Mouse (Mus musculus) liver, embryonic 12.5 days (tissue): ENCODE measurements at regions not wholly inside any gene's neighbourhood (a gene's known extent, or its start where the extent isn't known, plus 50 kb on each side); places are given as distances from the start of the nearest gene placed in this dataset.
A peak's percentile ranks its signal among the peaks of the same experiment; 100 is the strongest.

ENCODE experiments used
- ATAC-seq: fragments of 200-750 bp; cut with Nextera tagmentation; 2 replicates; pipeline ENCODE4 v1.8.0; 2017; ENCODE audit warnings: moderate number of reproducible peaks, mild to moderate bottlenecking, moderate library complexity
- H3K27ac ChIP-seq: fragments of 300-500 bp; sonication (generic); 2 replicates; pipeline ENCODE4 v1.5.1; 2016; ENCODE audit warnings: mild to moderate bottlenecking
- H3K27me3 ChIP-seq: fragments of 300-500 bp; sonication (generic); replicated peaks from 2 replicates; pipeline ENCODE4 v1.6.1; 2016; ENCODE audit warnings: mild to moderate bottlenecking, moderate library complexity
- H3K36me3 ChIP-seq: fragments of 300-500 bp; sonication (generic); 2 replicates; pipeline ENCODE4 v1.6.1; 2016; ENCODE audit warnings: mild to moderate bottlenecking, moderate library complexity
- H3K4me1 ChIP-seq: fragments of 300-500 bp; sonication (generic); 2 replicates; pipeline ENCODE4 v1.6.1; 2016
- H3K4me2 ChIP-seq: fragments of 300-500 bp; sonication (generic); 2 replicates; pipeline ENCODE4 v1.6.1; 2016; ENCODE audit warnings: mild to moderate bottlenecking, moderate library complexity
- H3K4me3 ChIP-seq: fragments of 300-500 bp; sonication (generic); 2 replicates; pipeline ENCODE4 v1.5.1; 2016; ENCODE audit warnings: mild to moderate bottlenecking, moderate library complexity
- H3K9ac ChIP-seq: fragments of 300-500 bp; sonication (generic); 2 replicates; pipeline ENCODE4 v1.6.1; 2016; ENCODE audit warnings: mild to moderate bottlenecking, moderate library complexity
- H3K9me3 ChIP-seq: fragments of 300-500 bp; sonication (generic); replicated peaks from 2 replicates; pipeline ENCODE4 v1.6.1; 2016; ENCODE audit warnings: mild to moderate bottlenecking, moderate library complexity
- WGBS: fragments of 180-500 bp; shearing (Covaris S2); methylation state at CpG from one replicate; pipeline ENCODE4 v1.1.7; 2016; ENCODE audit not compliant: insufficient replicate concordance; 5-methylcytosine and 5-hydroxymethylcytosine counted together

DNA sequence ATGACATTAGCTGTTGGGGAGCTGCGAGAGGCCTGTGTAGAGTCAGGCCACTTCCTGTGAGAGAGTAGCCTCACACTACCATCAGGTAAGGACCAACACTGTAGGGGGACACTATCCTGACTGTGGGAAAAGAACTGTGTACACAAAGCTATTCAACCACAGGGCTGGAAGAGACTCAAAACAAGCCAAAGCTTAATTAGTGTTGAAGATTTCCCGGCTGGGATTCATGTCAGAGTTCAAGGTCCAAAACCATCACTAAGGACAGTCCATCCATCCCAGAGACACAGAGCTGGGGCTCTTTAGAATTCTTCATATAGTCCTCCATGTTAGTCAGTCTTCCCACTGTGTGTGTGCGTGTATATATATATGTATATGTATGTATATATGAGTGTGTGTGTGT lies 221.5 kb downstream of the Sox4 start:
- H3K9ac ChIP-seq: no peak overlapping the region
- WGBS: 66% methylated on average over 3 of the region's 3 CpGs
- H3K27me3 ChIP-seq: no peaks in the 10 kb centered on the region
- no peak for ATAC-seq
- no peaks in the 10 kb centered on the region for H3K4me1 ChIP-seq
- H3K9me3 ChIP-seq: no peaks in the 10 kb centered on the region
- no peaks in the 10 kb centered on the region for H3K36me3 ChIP-seq
- H3K27ac ChIP-seq: no peak overlapping the region
- no peak overlapping the region for H3K4me2 ChIP-seq
- H3K4me3 ChIP-seq: no peak overlapping the region

DNA sequence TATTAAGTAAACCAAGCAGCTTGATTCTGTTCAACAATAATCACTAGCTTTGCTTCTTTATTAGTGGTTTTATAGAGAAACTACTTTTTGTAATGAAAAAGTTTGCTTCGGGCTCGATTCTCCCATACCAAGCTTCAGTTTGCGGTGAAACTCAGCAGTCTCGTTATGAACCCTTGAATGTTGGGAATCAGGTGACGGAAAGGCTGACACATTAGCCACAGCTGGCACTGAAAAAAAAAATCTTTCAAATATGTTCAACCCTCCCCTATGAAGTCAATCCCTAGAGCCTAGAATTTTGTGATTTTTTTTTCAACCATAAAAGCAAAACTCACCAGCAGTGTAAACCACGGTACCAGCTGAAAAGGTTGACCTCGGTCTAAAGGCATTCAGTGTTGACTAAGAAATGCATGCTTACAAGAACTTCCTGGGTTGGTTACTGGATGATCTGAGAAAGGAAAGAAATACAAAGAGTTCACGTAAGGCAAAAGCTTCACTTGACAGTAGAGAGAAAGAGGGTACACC lies 223.4 kb downstream of the Sox4 start:
- H3K4me2 ChIP-seq: no peak overlapping the region
- H3K4me1 ChIP-seq: no peaks in the 10 kb centered on the region
- no peaks in the 10 kb centered on the region for H3K9me3 ChIP-seq
- no peak for ATAC-seq
- no peaks in the 10 kb centered on the region for H3K27me3 ChIP-seq
- no peak overlapping the region for H3K4me3 ChIP-seq
- no peaks in the 10 kb centered on the region for H3K36me3 ChIP-seq
- H3K27ac ChIP-seq: no peak overlapping the region
- no peak overlapping the region for H3K9ac ChIP-seq
- 82% methylated on average over 8 of the region's 8 CpGs for WGBS

DNA sequence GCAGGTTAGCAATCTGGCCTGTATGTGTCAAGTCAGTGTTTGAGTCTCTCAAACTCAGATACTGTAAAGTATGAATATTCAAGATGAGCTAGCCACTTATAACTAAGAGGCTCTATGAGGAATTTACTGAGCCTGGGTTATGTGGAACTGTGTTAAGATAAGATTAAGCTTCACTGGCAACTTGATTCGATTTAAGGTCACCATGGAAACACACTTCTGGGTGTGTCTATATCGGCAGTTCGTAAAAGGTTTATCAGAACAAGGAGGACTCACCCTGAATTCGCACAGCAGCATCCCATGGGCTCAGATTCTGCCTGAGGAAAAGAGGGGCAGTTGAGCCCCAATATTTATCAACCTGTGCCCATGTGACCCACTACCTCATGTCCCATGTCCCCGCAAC lies 224.7 kb downstream of the Sox4 start:
- Histone ChIP-seq H3K4me3 (no peak overlapping the region), H3K36me3 (no peaks in the 10 kb centered on the region), H3K4me2 (no peak overlapping the region), H3K9ac (no peak overlapping the region), H3K4me1 (no peaks in the 10 kb centered on the region), H3K9me3 (no peaks in the 10 kb centered on the region), H3K27ac (no peak overlapping the region), H3K27me3 (no peaks in the 10 kb centered on the region)
- no peak for ATAC-seq
- WGBS: 38% methylated on average over 5 of the region's 5 CpGs

DNA sequence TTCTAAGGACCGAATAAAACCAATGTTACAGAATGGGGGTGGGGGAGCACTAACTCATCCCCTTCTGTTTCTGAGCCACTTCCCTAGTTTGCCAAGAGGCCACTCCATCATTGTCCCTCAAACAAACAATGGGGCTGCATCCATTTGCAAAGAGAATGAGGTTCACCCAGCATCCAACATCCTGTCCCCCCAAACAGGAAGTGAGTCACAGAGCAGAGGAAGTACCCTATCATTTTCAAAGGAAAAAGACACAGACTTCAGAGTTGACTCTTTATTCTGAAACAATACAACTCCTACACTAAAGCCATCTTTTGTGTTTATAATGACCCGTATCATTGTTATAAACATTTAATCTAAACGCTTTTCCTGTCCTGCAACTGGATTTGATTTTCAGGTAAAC lies 229.2 kb downstream of the Sox4 start:
- no peak for ATAC-seq
- H3K9ac ChIP-seq: no peak overlapping the region
- peaks cover 7% of the 10 kb centered on the region; the same call in 1 of the 2 replicates for H3K4me1 ChIP-seq
- H3K9me3 ChIP-seq: no peaks in the 10 kb centered on the region
- H3K27me3 ChIP-seq: no peaks in the 10 kb centered on the region
- H3K27ac ChIP-seq: no peak overlapping the region
- no peaks in the 10 kb centered on the region for H3K36me3 ChIP-seq
- no peak overlapping the region for H3K4me2 ChIP-seq
- WGBS: 41% methylated on average over 3 of the region's 3 CpGs
- no peak overlapping the region for H3K4me3 ChIP-seq

DNA sequence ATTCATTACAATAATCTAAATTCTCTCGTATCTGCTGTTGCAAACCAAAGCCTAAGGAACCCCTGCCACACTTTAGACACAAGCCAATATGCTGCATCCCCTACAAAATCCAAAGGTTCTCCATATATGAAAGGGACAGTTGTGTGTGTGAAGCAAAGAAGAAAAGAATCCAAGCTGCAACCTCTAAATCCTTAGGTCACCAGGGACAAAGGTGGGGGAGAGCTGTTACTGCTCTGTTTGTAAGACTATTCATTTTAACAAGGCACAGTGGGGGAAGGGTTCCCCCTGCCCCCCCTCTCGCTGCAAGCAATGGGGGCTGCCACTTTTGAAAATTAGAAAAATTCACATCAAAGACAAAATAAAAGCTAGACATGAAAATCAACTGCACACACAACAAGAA lies 231.4 kb downstream of the Sox4 start:
- Histone ChIP-seq H3K36me3 (no peaks in the 10 kb centered on the region), H3K4me3 (no peak overlapping the region), H3K9ac (no peak overlapping the region), H3K9me3 (no peaks in the 10 kb centered on the region), H3K27ac (no peak overlapping the region), H3K27me3 (no peaks in the 10 kb centered on the region), H3K4me1 (peaks cover 7% of the 10 kb centered on the region; the same call in 1 of the 2 replicates), H3K4me2 (no peak overlapping the region)
- 64% methylated on average over 2 of the region's 2 CpGs for WGBS
- no peak for ATAC-seq

DNA sequence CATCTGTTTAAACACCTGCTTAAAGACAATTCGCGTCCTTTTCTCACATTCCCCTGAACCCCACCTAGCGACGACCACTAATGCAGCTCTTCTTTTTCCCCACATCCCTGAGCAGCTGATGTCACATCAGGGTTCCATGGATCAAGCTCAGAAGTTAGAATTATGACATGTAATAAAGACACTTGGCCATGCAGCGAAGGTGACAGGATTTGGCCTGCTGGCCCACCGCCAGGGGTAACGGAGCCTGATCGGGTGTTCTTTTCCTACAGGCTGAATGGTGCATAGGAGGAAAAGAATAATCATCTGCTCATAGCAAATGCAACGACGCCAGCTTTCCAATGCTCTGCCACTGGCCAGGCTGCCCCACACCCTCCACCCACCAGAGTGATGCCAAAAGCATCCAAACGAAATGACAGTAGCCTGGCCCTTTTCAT lies 231.9 kb downstream of the Sox4 start:
- no peak overlapping the region for H3K4me2 ChIP-seq
- H3K4me3 ChIP-seq: no peak overlapping the region
- no peak overlapping the region for H3K9ac ChIP-seq
- H3K36me3 ChIP-seq: no peaks in the 10 kb centered on the region
- no peak for ATAC-seq
- H3K27me3 ChIP-seq: no peaks in the 10 kb centered on the region
- H3K9me3 ChIP-seq: no peaks in the 10 kb centered on the region
- H3K4me1 ChIP-seq: peaks cover 7% of the 10 kb centered on the region; the same call in 1 of the 2 replicates
- 77% methylated on average over 11 of the region's 11 CpGs for WGBS
- H3K27ac ChIP-seq: no peak overlapping the region

DNA sequence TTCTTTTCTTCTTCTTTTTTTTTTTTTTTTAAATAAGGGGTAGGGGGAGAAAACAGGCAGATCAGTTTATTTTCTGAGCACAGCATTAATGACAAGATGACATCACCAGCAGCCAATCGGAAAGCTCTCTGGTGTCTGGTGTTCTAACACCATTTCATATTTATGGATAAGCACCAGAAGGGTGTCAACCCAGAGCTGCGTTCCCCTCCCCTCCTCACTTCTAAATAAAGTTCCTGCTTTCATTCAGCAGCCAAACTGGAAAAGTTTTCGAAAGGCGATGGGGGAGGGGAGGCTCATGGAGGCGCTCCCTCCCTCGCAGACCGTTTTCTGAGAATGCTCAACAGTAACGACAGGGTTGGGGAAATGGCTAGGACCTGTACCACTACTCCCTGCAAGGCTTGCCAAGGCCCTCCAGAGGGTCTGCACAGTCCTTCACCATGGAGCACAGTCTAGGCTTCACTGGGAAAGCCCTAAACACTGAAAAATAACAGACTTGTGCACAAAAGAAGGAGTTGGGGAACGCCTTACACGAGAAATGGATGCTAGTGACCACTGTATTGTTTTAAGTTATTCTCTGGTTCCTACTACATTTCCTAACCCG lies 232.8 kb downstream of the Sox4 start:
- Histone ChIP-seq H3K36me3 (no peaks in the 10 kb centered on the region), H3K4me2 (0 out of 2 replicates have a peak overlapping the region, but pooled peaks have one; percentile 11), H3K9me3 (no peaks in the 10 kb centered on the region), H3K27ac (no peak overlapping the region), H3K27me3 (no peaks in the 10 kb centered on the region), H3K9ac (no peak overlapping the region), H3K4me1 (peaks cover 7% of the 10 kb centered on the region; the same call in 1 of the 2 replicates), H3K4me3 (no peak overlapping the region)
- 31% methylated on average over 11 of the region's 11 CpGs for WGBS
- ATAC-seq: no peak

DNA sequence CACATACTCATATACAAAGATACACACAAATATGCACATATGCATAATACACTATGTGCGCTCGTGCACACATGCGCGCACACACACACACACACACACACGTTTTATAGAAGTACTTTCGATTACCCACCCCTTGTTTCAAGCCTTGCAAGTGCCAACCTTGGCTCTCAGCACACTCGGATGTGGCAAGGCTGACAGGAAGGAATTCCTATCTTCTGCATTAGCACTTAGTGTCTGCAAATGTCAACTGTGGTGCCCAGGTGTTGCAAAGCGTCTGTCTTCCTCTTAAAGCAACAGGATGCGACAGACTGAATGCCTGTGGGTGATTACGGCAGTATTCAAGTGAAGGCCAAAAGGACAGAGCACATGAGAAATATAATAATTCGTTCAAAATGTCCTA lies 233.3 kb downstream of the Sox4 start:
- 52% methylated on average over 11 of the region's 11 CpGs for WGBS
- H3K9ac ChIP-seq: no peak overlapping the region
- no peaks in the 10 kb centered on the region for H3K27me3 ChIP-seq
- ATAC-seq: no peak
- H3K27ac ChIP-seq: no peak overlapping the region
- peaks cover 7% of the 10 kb centered on the region; the same call in 1 of the 2 replicates for H3K4me1 ChIP-seq
- H3K4me2 ChIP-seq: no peak overlapping the region
- H3K9me3 ChIP-seq: no peaks in the 10 kb centered on the region
- H3K4me3 ChIP-seq: no peak overlapping the region
- H3K36me3 ChIP-seq: no peaks in the 10 kb centered on the region

DNA sequence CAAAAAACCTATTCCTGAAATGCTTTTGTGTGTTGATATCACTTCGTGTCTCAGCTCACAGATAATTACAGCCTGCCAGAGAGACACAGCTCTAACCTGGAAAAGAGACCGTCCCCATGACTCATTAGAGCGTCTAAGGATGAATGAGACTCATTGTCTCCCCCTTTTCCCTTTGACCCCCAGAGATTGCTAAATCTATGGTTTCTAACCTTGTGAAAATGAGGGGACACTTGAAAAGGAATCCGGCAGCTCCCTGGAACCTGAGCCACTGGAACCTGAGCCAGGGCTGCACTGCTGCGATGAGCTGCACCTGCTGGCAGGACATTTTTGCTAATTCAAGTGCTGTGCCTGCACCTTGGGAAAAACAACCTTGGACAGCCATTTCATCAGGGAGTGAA lies 234.6 kb downstream of the Sox4 start:
- H3K4me2 ChIP-seq: no peak overlapping the region
- H3K36me3 ChIP-seq: no peaks in the 10 kb centered on the region
- H3K4me3 ChIP-seq: no peak overlapping the region
- H3K27me3 ChIP-seq: no peaks in the 10 kb centered on the region
- no peak for ATAC-seq
- peaks cover 7% of the 10 kb centered on the region; the same call in 1 of the 2 replicates for H3K4me1 ChIP-seq
- H3K9ac ChIP-seq: no peak overlapping the region
- no peaks in the 10 kb centered on the region for H3K9me3 ChIP-seq
- no peak overlapping the region for H3K27ac ChIP-seq
- WGBS: 56% methylated on average over 5 of the region's 5 CpGs

DNA sequence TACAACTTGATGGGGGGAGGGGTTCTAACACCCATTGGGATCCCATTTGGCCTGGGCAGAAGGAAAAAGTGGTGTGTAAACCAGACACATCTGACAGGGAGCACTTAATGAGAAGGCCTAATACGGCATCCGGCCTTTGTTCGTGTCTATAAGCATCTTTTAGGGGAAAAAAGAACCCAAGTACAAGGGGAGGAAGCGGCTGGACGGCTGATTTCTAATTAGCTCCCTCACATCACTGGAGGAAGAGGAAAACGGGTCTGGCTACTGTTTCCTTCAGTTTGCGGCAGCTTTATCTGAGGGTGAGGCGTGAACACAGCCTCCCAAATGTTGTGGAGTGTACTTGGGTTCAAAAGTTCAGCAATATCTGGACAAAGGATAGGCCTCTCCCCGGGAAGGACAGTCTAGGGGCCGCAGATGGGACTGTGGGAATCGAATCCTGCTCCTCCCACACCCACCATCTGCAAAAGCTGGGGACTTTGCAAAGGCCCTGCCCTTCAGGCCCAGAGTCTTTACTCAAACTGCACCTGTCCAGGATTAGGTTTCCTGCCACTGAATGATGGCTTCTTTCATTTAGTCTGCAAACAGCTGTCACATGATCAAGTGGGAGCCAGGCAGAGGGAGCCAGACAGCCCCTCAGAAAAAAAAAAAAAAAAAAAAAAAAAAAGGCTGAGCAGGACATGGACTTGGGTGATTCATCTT lies 235.2 kb downstream of the Sox4 start:
- Histone ChIP-seq H3K27ac (no peak overlapping the region; the same call in 1 of the 2 replicates), H3K4me3 (no peak overlapping the region), H3K9me3 (no peaks in the 10 kb centered on the region), H3K9ac (no peak overlapping the region), H3K4me1 (peaks cover 7% of the 10 kb centered on the region; the same call in 1 of the 2 replicates), H3K27me3 (no peaks in the 10 kb centered on the region), H3K36me3 (no peaks in the 10 kb centered on the region), H3K4me2 (no peak overlapping the region)
- WGBS: 20% methylated on average over 11 of the region's 11 CpGs
- ATAC-seq: peak; percentile 46; the same call in 1 of the 2 replicates

DNA sequence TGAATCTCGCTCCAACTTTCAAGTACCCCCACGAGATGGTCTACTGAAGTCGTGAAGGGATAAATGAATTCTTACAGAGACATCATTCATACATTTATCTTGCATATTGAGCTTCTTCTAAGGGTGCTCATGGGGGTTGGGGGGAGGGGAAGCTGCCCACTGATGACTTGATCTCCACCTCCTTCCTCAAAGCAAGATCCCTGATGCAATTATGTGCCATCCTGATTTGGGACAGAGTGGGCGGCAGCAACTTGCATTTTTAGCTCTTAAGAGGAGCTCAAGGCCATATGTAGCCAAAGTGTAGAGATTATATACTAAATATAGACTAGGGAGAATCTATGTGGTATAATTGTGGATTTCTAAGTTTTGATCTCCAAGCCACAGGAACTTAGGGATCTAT lies 236.1 kb downstream of the Sox4 start:
- peaks cover 7% of the 10 kb centered on the region; the same call in 1 of the 2 replicates for H3K4me1 ChIP-seq
- no peak overlapping the region for H3K27ac ChIP-seq
- ATAC-seq: no peak
- no peak overlapping the region for H3K9ac ChIP-seq
- no peaks in the 10 kb centered on the region for H3K27me3 ChIP-seq
- no peak overlapping the region for H3K4me2 ChIP-seq
- no peaks in the 10 kb centered on the region for H3K36me3 ChIP-seq
- H3K4me3 ChIP-seq: no peak overlapping the region
- 67% methylated on average over 4 of the region's 4 CpGs for WGBS
- H3K9me3 ChIP-seq: no peaks in the 10 kb centered on the region

DNA sequence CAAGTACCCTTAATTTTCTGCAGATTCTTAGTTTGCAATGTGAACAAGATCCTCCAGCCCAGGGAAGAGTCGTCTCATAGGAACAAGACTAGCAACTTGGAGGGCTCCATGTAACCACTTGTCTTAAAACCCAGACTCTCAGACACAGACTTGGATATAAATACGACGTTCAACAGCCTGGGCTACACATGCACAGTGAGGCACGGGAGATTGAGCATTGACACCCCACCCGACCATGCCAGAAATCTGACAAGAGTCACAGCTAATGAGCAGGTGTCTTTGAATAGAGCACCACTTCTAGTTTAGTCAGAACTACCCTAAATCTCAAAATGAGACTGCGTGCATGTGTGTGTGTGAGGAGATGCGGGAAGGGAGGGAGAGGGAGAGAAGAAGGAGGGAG lies 243.5 kb downstream of the Sox4 start:
- Histone ChIP-seq H3K36me3 (no peaks in the 10 kb centered on the region), H3K9me3 (no peaks in the 10 kb centered on the region), H3K27me3 (no peaks in the 10 kb centered on the region), H3K27ac (no peak overlapping the region), H3K9ac (no peak overlapping the region), H3K4me1 (no peaks in the 10 kb centered on the region), H3K4me3 (no peak overlapping the region), H3K4me2 (no peak overlapping the region)
- ATAC-seq: no peak
- 71% methylated on average over 7 of the region's 7 CpGs for WGBS
